Mouse (Mus musculus) CH12.LX (cell line): ENCODE results near the gene Hist1h4c. TPM values are rescaled to one million over a fixed set of nuclear protein-coding genes. Genes with fewer than 3 reads are reported as not detected.
A peak's percentile ranks its signal among the peaks of the same experiment; 100 is the strongest.

Experiments used
- DNase-seq: peaks from one replicate; pipeline ENCODE4 v3.0.0-alpha.2; 2013; ENCODE audit errors: extremely low read depth
- H3K27ac ChIP-seq: 2 replicates; pipeline ENCODE4 v1.5.1; 2012; ENCODE audit warnings: low read depth, mild to moderate bottlenecking, control low read depth, moderate library complexity; ENCODE audit not compliant: insufficient read depth
- H3K27me3 ChIP-seq: replicated peaks from 2 replicates; pipeline ENCODE3; 2012; ENCODE audit warnings: inconsistent platforms
- H3K36me3 ChIP-seq, 2 experiments: replicated peaks in 1 of 2; 2 replicates each; pipeline versions ENCODE3 to v1.6.1; 2012; ENCODE audit warnings: inconsistent platforms in 1 of 2, low read length in 1 of 2, mild to moderate bottlenecking in 1 of 2, mixed read lengths in 1 of 2, moderate library complexity in 1 of 2; ENCODE audit not compliant: control insufficient read depth in 1 of 2, insufficient read depth in 1 of 2
- H3K4me1 ChIP-seq, 2 experiments: 2 replicates each; pipeline ENCODE4 v1.6.1; 2012; ENCODE audit warnings: inconsistent platforms in 1 of 2, moderate library complexity in 1 of 2; ENCODE audit not compliant: insufficient read depth in 2 of 2, control insufficient read depth in 1 of 2
- H3K4me2 ChIP-seq: 2 replicates; pipeline ENCODE4 v1.6.1; 2012; ENCODE audit warnings: low read depth, mild to moderate bottlenecking, control low read depth; ENCODE audit not compliant: poor library complexity, insufficient read depth, severe bottlenecking
- H3K4me3 ChIP-seq, 3 experiments: fragments of 150-350 bp in 1 of 3; sonication (generic) in 1 of 3; replicated peaks in 1 of 3; 2 replicates each; pipeline versions ENCODE3 to v1.5.1; 2011 to 2012; ENCODE audit warnings: low read depth in 2 of 3, low read length in 2 of 3, mild to moderate bottlenecking in 2 of 3, moderate library complexity in 2 of 3, control low read depth in 1 of 3, improper control_type of control experiment in 1 of 3, inconsistent platforms in 1 of 3, mixed read lengths in 1 of 3; ENCODE audit not compliant: poor library complexity in 1 of 3
- H3K79me2 ChIP-seq: replicated peaks from 2 replicates; pipeline ENCODE4 v1.6.1; 2012; ENCODE audit warnings: mild to moderate bottlenecking, moderate library complexity; ENCODE audit not compliant: control insufficient read depth, poor library complexity, insufficient read depth, severe bottlenecking; ENCODE audit errors: extremely low read depth
- H3K9ac ChIP-seq: 2 replicates; pipeline ENCODE4 v1.6.1; 2012; ENCODE audit warnings: low read depth, mild to moderate bottlenecking, control low read depth, moderate library complexity; ENCODE audit not compliant: insufficient read depth
- H3K9me3 ChIP-seq: replicated peaks from 2 replicates; pipeline ENCODE3; 2012; ENCODE audit warnings: low read length, inconsistent platforms, mixed read lengths
- BHLHE40 ChIP-seq: IDR thresholded peaks from 2 replicates; pipeline ENCODE4 v1.6.1; 2011; ENCODE audit warnings: mild to moderate bottlenecking, low read depth, low read length, improper control_type of control experiment
- CHD1 ChIP-seq: IDR thresholded peaks from 2 replicates; pipeline ENCODE4 v1.6.1; 2012; ENCODE audit warnings: low read depth, low read length, improper control_type of control experiment, inconsistent platforms
- CHD2 ChIP-seq: IDR thresholded peaks from 2 replicates; pipeline ENCODE4 v1.6.1; 2011; ENCODE audit warnings: low read length, improper control_type of control experiment
- CTCF ChIP-seq, 2 experiments: IDR thresholded peaks in 1 of 2; conservative IDR thresholded peaks in 1 of 2; 2 replicates each; pipeline ENCODE4 v1.5.1; 2011 to 2012; ENCODE audit warnings: low read depth in 2 of 2, low read length in 2 of 2, improper control_type of control experiment in 1 of 2, inconsistent platforms in 1 of 2, mild to moderate bottlenecking in 1 of 2, moderate library complexity in 1 of 2
- E2F4 ChIP-seq: IDR thresholded peaks from 2 replicates; pipeline ENCODE4 v1.6.1; 2011; ENCODE audit warnings: low read depth, low read length, improper control_type of control experiment; ENCODE audit not compliant: insufficient replicate concordance
- ELF1 ChIP-seq: IDR thresholded peaks from 2 replicates; pipeline ENCODE4 v1.6.1; 2014; ENCODE audit warnings: low read depth, mild to moderate bottlenecking, inconsistent platforms, low read length, improper control_type of control experiment
- EP300 ChIP-seq: IDR thresholded peaks from 2 replicates; pipeline ENCODE4 v1.6.1; 2011; ENCODE audit warnings: low read length, improper control_type of control experiment
- ETS1 ChIP-seq: conservative IDR thresholded peaks from 2 replicates; pipeline ENCODE4 v1.6.1; 2012; ENCODE audit warnings: low read depth, mild to moderate bottlenecking, inconsistent platforms, low read length, improper control_type of control experiment, moderate library complexity
- GABPA ChIP-seq: IDR thresholded peaks from 2 replicates; pipeline ENCODE4 v1.6.1; 2012; ENCODE audit warnings: low read depth, low read length, improper control_type of control experiment, inconsistent platforms; ENCODE audit not compliant: insufficient replicate concordance
- HCFC1 ChIP-seq: IDR thresholded peaks from 2 replicates; pipeline ENCODE4 v1.6.1; 2012; ENCODE audit warnings: low read depth, mild to moderate bottlenecking, inconsistent platforms, low read length, improper control_type of control experiment
- IRF4 ChIP-seq: IDR thresholded peaks from 2 replicates; pipeline ENCODE4 v1.6.1; 2014; ENCODE audit warnings: low read depth, mild to moderate bottlenecking, inconsistent platforms, low read length, improper control_type of control experiment
- JUN ChIP-seq: IDR thresholded peaks from 2 replicates; pipeline ENCODE4 v1.6.1; 2011; ENCODE audit warnings: low read depth, mild to moderate bottlenecking, low read length, improper control_type of control experiment, moderate library complexity; ENCODE audit not compliant: insufficient read depth
- JUND ChIP-seq: conservative IDR thresholded peaks from 2 replicates; pipeline ENCODE4 v1.6.1; 2011; ENCODE audit warnings: low read depth, low read length, improper control_type of control experiment
- KAT2A ChIP-seq: IDR thresholded peaks from 2 replicates; pipeline ENCODE4 v1.6.1; 2012; ENCODE audit warnings: low read length, improper control_type of control experiment, inconsistent platforms; ENCODE audit not compliant: insufficient replicate concordance
- MAFK ChIP-seq: IDR thresholded peaks from 2 replicates; pipeline ENCODE4 v1.6.1; 2011; ENCODE audit warnings: low read length, improper control_type of control experiment; ENCODE audit not compliant: insufficient replicate concordance
- MAX ChIP-seq: IDR thresholded peaks from 2 replicates; pipeline ENCODE4 v1.6.1; 2011; ENCODE audit warnings: low read length, improper control_type of control experiment
- MAZ ChIP-seq: IDR thresholded peaks from 2 replicates; pipeline ENCODE4 v1.6.1; 2012; ENCODE audit warnings: low read depth, mild to moderate bottlenecking, inconsistent platforms, low read length, improper control_type of control experiment, moderate library complexity
- MEF2A ChIP-seq: IDR thresholded peaks from 2 replicates; pipeline ENCODE4 v1.6.1; 2014; ENCODE audit warnings: low read depth, mild to moderate bottlenecking, inconsistent platforms, low read length, improper control_type of control experiment, borderline replicate concordance
- MXI1 ChIP-seq: IDR thresholded peaks from 2 replicates; pipeline ENCODE4 v1.6.1; 2011; ENCODE audit warnings: mild to moderate bottlenecking, low read depth, low read length, improper control_type of control experiment
- MYC ChIP-seq: IDR thresholded peaks from 2 replicates; pipeline ENCODE4 v1.6.1; 2011; ENCODE audit warnings: low read depth, mild to moderate bottlenecking, improper control_type of control experiment, low read length
- NELFE ChIP-seq: IDR thresholded peaks from 2 replicates; pipeline ENCODE4 v1.6.1; 2011; ENCODE audit warnings: low read depth, low read length, improper control_type of control experiment
- NRF1 ChIP-seq: IDR thresholded peaks from 2 replicates; pipeline ENCODE4 v1.6.1; 2014; ENCODE audit warnings: low read depth, mild to moderate bottlenecking, inconsistent platforms, low read length, improper control_type of control experiment, moderate library complexity
- PAX5 ChIP-seq: IDR thresholded peaks from 2 replicates; pipeline ENCODE4 v1.6.1; 2012; ENCODE audit warnings: low read length, inconsistent platforms, mixed read lengths
- POLR2A ChIP-seq: IDR thresholded peaks from 2 replicates; pipeline ENCODE4 v1.6.1; 2011; ENCODE audit warnings: low read depth, mild to moderate bottlenecking, improper control_type of control experiment, low read length
- POLR2AphosphoS2 ChIP-seq: IDR thresholded peaks from 2 replicates; pipeline ENCODE4 v1.6.1; 2011; ENCODE audit warnings: low read depth, low read length, improper control_type of control experiment
- RAD21 ChIP-seq: IDR thresholded peaks from 2 replicates; pipeline ENCODE4 v1.6.1; 2011; ENCODE audit warnings: low read depth, mild to moderate bottlenecking, low read length, improper control_type of control experiment, moderate library complexity
- RCOR1 ChIP-seq: conservative IDR thresholded peaks from 2 replicates; pipeline ENCODE4 v1.6.1; 2012; ENCODE audit warnings: low read depth, mild to moderate bottlenecking, inconsistent platforms, low read length, improper control_type of control experiment
- SIN3A ChIP-seq: IDR thresholded peaks from 2 replicates; pipeline ENCODE4 v1.6.1; 2012; ENCODE audit warnings: low read length, improper control_type of control experiment, inconsistent platforms
- SMC3 ChIP-seq: IDR thresholded peaks from 2 replicates; pipeline ENCODE4 v1.6.1; 2011; ENCODE audit warnings: low read depth, low read length, improper control_type of control experiment
- TBP ChIP-seq: conservative IDR thresholded peaks from 2 replicates; pipeline ENCODE4 v1.6.1; 2011; ENCODE audit warnings: low read depth, low read length, improper control_type of control experiment
- TCF12 ChIP-seq: IDR thresholded peaks from 2 replicates; pipeline ENCODE4 v1.6.1; 2014; ENCODE audit warnings: low read depth, mild to moderate bottlenecking, inconsistent platforms, low read length, improper control_type of control experiment
- UBTF ChIP-seq: IDR thresholded peaks from 2 replicates; pipeline ENCODE4 v1.6.1; 2012; ENCODE audit warnings: low read depth, mild to moderate bottlenecking, inconsistent platforms, low read length, improper control_type of control experiment, moderate library complexity
- USF1 ChIP-seq: IDR thresholded peaks from 2 replicates; pipeline ENCODE4 v1.6.1; 2014; ENCODE audit warnings: low read depth, mild to moderate bottlenecking, inconsistent platforms, low read length, improper control_type of control experiment
- USF2 ChIP-seq: conservative IDR thresholded peaks from 2 replicates; pipeline ENCODE4 v1.6.1; 2011; ENCODE audit warnings: low read depth, low read length, improper control_type of control experiment
- ZC3H11A ChIP-seq: IDR thresholded peaks from 2 replicates; pipeline ENCODE4 v1.6.1; 2012; ENCODE audit warnings: low read depth, mild to moderate bottlenecking, inconsistent platforms, low read length, improper control_type of control experiment
- ZKSCAN1 ChIP-seq: IDR thresholded peaks from 2 replicates; pipeline ENCODE4 v1.6.1; 2012; ENCODE audit warnings: low read depth, inconsistent platforms, low read length, improper control_type of control experiment, borderline replicate concordance
- ZMIZ1 ChIP-seq: IDR thresholded peaks from 2 replicates; pipeline ENCODE4 v1.6.1; 2012; ENCODE audit warnings: low read depth, mild to moderate bottlenecking, inconsistent platforms, low read length, improper control_type of control experiment
- ZNF384 ChIP-seq: IDR thresholded peaks from 2 replicates; pipeline ENCODE4 v1.6.1; 2012; ENCODE audit warnings: low read depth, low read length, improper control_type of control experiment, inconsistent platforms
- dilution Hi-C: fragments of 300-500 bp; cut with MboI; formaldehyde crosslinking; loops from 2 replicates; pipeline ENCODE4 v1.14.3; 2020; ENCODE audit warnings: low sequenced_read_pairs; ENCODE audit not compliant: extremely low pct_unique_long_range_greater_than_20kb, extremely low pct_ligation_motif_present
- in situ Hi-C: fragments of 300-500 bp; cut with MboI; formaldehyde crosslinking; loops from 3 replicates; pipeline ENCODE4 v1.14.3; 2019; ENCODE audit warnings: low sequenced_read_pairs, low pct_ligation_motif_present, low pct_unique_long_range_greater_than_20kb, mixed read lengths
- polyA plus RNA-seq: library from polyadenylated mRNA; unstranded; fragments of >175 nt; gene quantifications from 2 replicates; pipeline ENCODE4 v1.2.1, GENCODE M21; 2012; ENCODE audit warnings: low read depth; ENCODE audit not compliant: insufficient read length
- total RNA-seq, 2 experiments: library from RNA; depleted of rRNA; stranded (reverse); fragments of 300-350 nt in 1 of 2; fragments of >200 nt in 1 of 2; gene quantifications; 2 replicates each; pipeline ENCODE4 v1.2.3; 2012 to 2014

Gene Hist1h4c
- total and polyA plus RNA-seq, 3 experiments, result 1.2 to 1,374 (median 6.9) TPM

- peak within 1 kb of the TSS; percentile 93 for H3K27ac ChIP-seq
- dilution Hi-C loops (loop anchor here (10.0 kb wide), 1 partner anchor 51 kb away; the partner anchor contains the start of genes Hist1h1t and Hist1h4c), in situ Hi-C loops (no loop called here)
- H3K9ac ChIP-seq, result peak within 1 kb of the TSS; percentile 99
- peak; percentile 91 for TF ChIP-seq ZNF384
- peak; percentile 99 for TF ChIP-seq ZMIZ1
- TF ChIP-seq MAX, result no peak
- no peak for TF ChIP-seq KAT2A
- no peak for TF ChIP-seq IRF4
- TF ChIP-seq PAX5, result no peak
- peak; percentile 60; the same call in 1 of the 2 replicates for TF ChIP-seq SIN3A
- TF ChIP-seq MXI1, result peak; percentile 47; the same call in 1 of the 2 replicates
- TF ChIP-seq NELFE, result peak; percentile 99
- TF ChIP-seq POLR2AphosphoS2, result peak; percentile 87; the same call in 1 of the 2 replicates
- TF ChIP-seq ELF1, result no peak
- TF ChIP-seq UBTF, result peak; percentile 91; the same call in 1 of the 2 replicates
- no peak for TF ChIP-seq RAD21
- no peak for TF ChIP-seq MYC
- peak; percentile 100 for TF ChIP-seq E2F4
- peak; percentile 59; the same call in 1 of the 2 replicates for TF ChIP-seq CHD2
- no peak for TF ChIP-seq ETS1
- no peak for TF ChIP-seq CHD1
- TF ChIP-seq USF2, result no peak; the same call in 1 of the 2 replicates
- TF ChIP-seq GABPA, result no peak
- no peak for TF ChIP-seq CTCF (conservative IDR thresholded peaks at IDR 0.05 in 1 of 2, IDR thresholded peaks at IDR 0.05 in 1 of 2; ENCODE audit: low read depth in 2 of 2, low read length in 2 of 2)
- no peak for TF ChIP-seq ZC3H11A
- no peak for TF ChIP-seq SMC3
- no peak for TF ChIP-seq JUND
- no peak for TF ChIP-seq BHLHE40
- TF ChIP-seq TBP, result peak; percentile 99
- TF ChIP-seq ZKSCAN1, result no peak
- TF ChIP-seq RCOR1, result no peak
- no peak for TF ChIP-seq NRF1
- no peak for TF ChIP-seq EP300
- TF ChIP-seq MEF2A, result 0 out of 2 replicates have a peak, but pooled peaks have one; percentile 19
- peak; percentile 96 for TF ChIP-seq POLR2A
- no peak for TF ChIP-seq MAZ
- TF ChIP-seq HCFC1, result peak; percentile 65
- TF ChIP-seq USF1, result no peak
- TF ChIP-seq JUN, result no peak
- TF ChIP-seq TCF12, result peak; percentile 68
- TF ChIP-seq MAFK, result no peak
- H3K79me2 ChIP-seq, result no peaks in the 10 kb centered on the region
- peak within 1 kb of the TSS; percentile 13 to 49 (median 49) for H3K4me3 ChIP-seq
- peak within 1 kb of the TSS; percentile 74; the same call in 1 of the 2 replicates for H3K4me2 ChIP-seq
- H3K4me1 ChIP-seq, result peaks cover 3 to 45% of the 10 kb centered on the region in 2 experiments; a peak in 3 of 4 replicates
- H3K36me3 ChIP-seq, result no peaks in the 10 kb centered on the region
- no peaks in the 10 kb centered on the region for H3K27me3 ChIP-seq
- no peaks in the 10 kb centered on the region for H3K9me3 ChIP-seq
- DNase-seq, result peak; percentile 95
These were observed 47.3 kb upstream of the Hist1h4c start, which contains the start of gene Hist1h3c for GRCm38 (mm10) chr13:23745381-23746161. Gene Hist1h3c, minus strand, starts transcription at chr13:23745602.
